Mouse (Mus musculus) kidney, embryonic 16.5 days (tissue): ENCODE data around the gene Foxn3. TPM values are rescaled to one million over a fixed set of nuclear protein-coding genes. Genes with fewer than 3 reads are reported as not detected.

Experiments used
- ATAC-seq: fragments of 200-750 bp; cut with Nextera tagmentation; 2 replicates; pipeline ENCODE4 v1.8.0; 2017; ENCODE audit warnings: moderate TSS enrichment; ENCODE audit not compliant: low FRiP score, low TSS enrichment
- H3K27ac ChIP-seq: fragments of 300-500 bp; sonication (generic); 2 replicates; pipeline ENCODE4 v1.5.1; 2014; ENCODE audit warnings: low read length
- H3K27me3 ChIP-seq: fragments of 300-500 bp; sonication (generic); 2 replicates; pipeline ENCODE4 v1.6.1; 2014; ENCODE audit warnings: low read length, control low read depth, mixed read lengths; ENCODE audit not compliant: insufficient read depth
- H3K36me3 ChIP-seq: fragments of 300-500 bp; sonication (generic); 2 replicates; pipeline ENCODE4 v1.6.1; 2014; ENCODE audit warnings: low read length, control low read depth, mixed read lengths; ENCODE audit not compliant: insufficient read depth
- H3K4me1 ChIP-seq: fragments of 300-500 bp; sonication (generic); 2 replicates; pipeline ENCODE4 v1.6.1; 2014; ENCODE audit warnings: low read length, control low read depth, mixed read lengths; ENCODE audit not compliant: insufficient read depth
- H3K4me2 ChIP-seq: fragments of 300-500 bp; sonication (generic); replicated peaks from 2 replicates; pipeline ENCODE4 v1.6.1; 2014; ENCODE audit warnings: low read depth, low read length
- H3K4me3 ChIP-seq: fragments of 300-500 bp; sonication (generic); 2 replicates; pipeline ENCODE4 v1.5.1; 2014; ENCODE audit warnings: mild to moderate bottlenecking, low read length
- H3K9ac ChIP-seq: fragments of 300-500 bp; sonication (generic); replicated peaks from 2 replicates; pipeline ENCODE4 v1.6.1; 2014; ENCODE audit warnings: low read length
- H3K9me3 ChIP-seq: fragments of 300-500 bp; sonication (generic); 2 replicates; pipeline ENCODE4 v1.6.1; 2016; ENCODE audit warnings: low read length, control low read depth
- WGBS: fragments of 180-500 bp; shearing (Covaris S2); extraction: QIAGEN DNeasy Blood & Tissue Kit; methylation state at CpG from one replicate; pipeline ENCODE4 v1.1.7; 2014; 5-methylcytosine and 5-hydroxymethylcytosine counted together
- polyA plus RNA-seq: library from polyadenylated mRNA; unstranded; fragments of >200 nt; fragmentation: Nextera tagmentation; extraction: Ambion mirVana; gene quantifications from 2 replicates; pipeline ENCODE4 v1.2.1, GENCODE M21; 2015

The Foxn3 gene
- polyA plus RNA-seq, 1 experiment from 2014 or later: 54.0 TPM

GRCm38 (mm10) chr12:99260171-99260570 is 303.2 kb downstream of the Foxn3 start:
- Histone ChIP-seq H3K27ac (peak overlapping the region; percentile 45; the same call in 1 of the 2 replicates), H3K9ac (no peak overlapping the region), H3K36me3 (no peaks in the 10 kb centered on the region), H3K9me3 (no peaks in the 10 kb centered on the region), H3K4me1 (peaks cover 31% of the 10 kb centered on the region), H3K4me2 (no peak overlapping the region), H3K4me3 (no peak overlapping the region), H3K27me3 (no peaks in the 10 kb centered on the region)
- WGBS: 37% methylated on average over 10 of the region's 10 CpGs
- ATAC-seq: no peak

- H3K9ac ChIP-seq: no peak overlapping the region
- H3K27ac ChIP-seq: no peak overlapping the region
- no peak overlapping the region for H3K4me2 ChIP-seq
- WGBS: 59% methylated on average over 5 of the region's 5 CpGs
- H3K27me3 ChIP-seq: no peaks in the 10 kb centered on the region
- no peak for ATAC-seq
- H3K9me3 ChIP-seq: no peaks in the 10 kb centered on the region
- H3K4me1 ChIP-seq: peaks cover 30% of the 10 kb centered on the region
- no peak overlapping the region for H3K4me3 ChIP-seq
- no peaks in the 10 kb centered on the region for H3K36me3 ChIP-seq
These were observed 305.8 kb downstream of the Foxn3 start for GRCm38 (mm10) chr12:99257570-99257969.

GRCm38 (mm10) chr12:99256997-99257396 is 306.4 kb downstream of the Foxn3 start:
- no peak for ATAC-seq
- peaks cover 27% of the 10 kb centered on the region for H3K4me1 ChIP-seq

GRCm38 (mm10) chr12:99256463-99256862 is 306.9 kb downstream of the Foxn3 start:
- no peak for ATAC-seq
- Histone ChIP-seq H3K4me2 (no peak overlapping the region), H3K36me3 (no peaks in the 10 kb centered on the region), H3K27me3 (no peaks in the 10 kb centered on the region), H3K4me3 (no peak overlapping the region), H3K9me3 (no peaks in the 10 kb centered on the region), H3K27ac (no peak overlapping the region), H3K4me1 (peaks cover 27% of the 10 kb centered on the region), H3K9ac (no peak overlapping the region)
- WGBS: 93% methylated on average over 5 of the region's 5 CpGs

More at GRCm38 (mm10) chr12:99256997-99257396, 306.4 kb downstream of the Foxn3 start:
- WGBS: 88% methylated on average over 8 of the region's 8 CpGs
- Histone ChIP-seq H3K4me2 (no peak overlapping the region), H3K27ac (no peak overlapping the region), H3K36me3 (no peaks in the 10 kb centered on the region), H3K9me3 (no peaks in the 10 kb centered on the region), H3K27me3 (no peaks in the 10 kb centered on the region), H3K9ac (no peak overlapping the region), H3K4me3 (no peak overlapping the region)

DNA sequence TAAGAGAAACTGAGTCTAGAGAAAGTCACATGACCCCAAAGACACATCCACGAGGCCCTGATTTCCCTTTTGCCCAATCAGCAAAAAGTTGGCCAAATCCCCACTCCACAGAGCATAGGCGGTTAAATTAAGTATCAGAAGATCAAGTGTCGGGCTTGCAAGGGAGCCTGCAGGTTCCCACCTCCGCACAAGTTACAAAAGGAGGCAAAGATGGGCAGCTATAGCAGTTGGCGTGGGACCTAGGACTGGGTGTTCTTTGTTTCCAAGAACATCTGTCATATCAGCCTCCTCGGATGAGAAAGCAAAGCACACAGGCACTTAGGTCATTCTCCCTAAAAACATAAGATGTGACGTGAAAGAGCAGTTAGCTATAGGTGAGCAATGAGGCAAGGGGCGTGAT is 308.9 kb downstream of the Foxn3 start:
- Histone ChIP-seq H3K4me2 (no peak overlapping the region), H3K4me1 (peaks cover 11% of the 10 kb centered on the region), H3K27me3 (no peaks in the 10 kb centered on the region), H3K27ac (no peak overlapping the region), H3K9me3 (no peaks in the 10 kb centered on the region), H3K4me3 (no peak overlapping the region), H3K36me3 (no peaks in the 10 kb centered on the region), H3K9ac (no peak overlapping the region)
- WGBS: 79% methylated on average over 8 of the region's 8 CpGs
- ATAC-seq: no peak

GRCm38 (mm10) chr12:99253562-99253961 is 309.8 kb downstream of the Foxn3 start:
- Histone ChIP-seq H3K36me3 (no peaks in the 10 kb centered on the region), H3K27ac (no peak overlapping the region), H3K9me3 (no peaks in the 10 kb centered on the region), H3K4me1 (peaks cover 9% of the 10 kb centered on the region; the same call in 1 of the 2 replicates), H3K4me2 (no peak overlapping the region), H3K4me3 (no peak overlapping the region), H3K27me3 (no peaks in the 10 kb centered on the region), H3K9ac (no peak overlapping the region)
- WGBS: 87% methylated on average over 10 of the region's 10 CpGs
- no peak for ATAC-seq

DNA sequence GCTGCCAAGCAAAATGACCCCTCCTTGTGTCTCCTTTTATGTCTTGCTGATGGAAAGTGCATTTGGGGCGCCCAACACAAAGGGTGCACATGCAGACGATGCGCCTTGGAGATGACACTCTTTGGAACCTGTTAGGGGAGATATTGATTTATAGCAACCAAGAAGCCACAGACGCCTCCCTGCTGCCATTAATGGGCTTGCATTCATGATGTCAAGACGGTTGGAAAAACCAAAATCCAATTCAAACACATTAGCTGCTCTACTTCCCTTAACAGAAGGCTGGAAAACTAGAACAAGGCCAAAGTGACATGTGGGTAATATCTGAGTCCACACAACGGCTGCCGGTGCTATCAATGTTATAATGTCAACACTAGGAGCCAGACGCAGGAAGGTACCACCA is 314.8 kb downstream of the Foxn3 start:
- H3K4me2 ChIP-seq: no peak overlapping the region
- H3K27ac ChIP-seq: no peak overlapping the region
- H3K4me3 ChIP-seq: no peak overlapping the region
- 86% methylated on average over 8 of the region's 8 CpGs for WGBS
- no peak for ATAC-seq
- no peak overlapping the region for H3K9ac ChIP-seq
- no peaks in the 10 kb centered on the region for H3K36me3 ChIP-seq
- peaks cover 10% of the 10 kb centered on the region for H3K4me1 ChIP-seq
- no peaks in the 10 kb centered on the region for H3K9me3 ChIP-seq
- no peaks in the 10 kb centered on the region for H3K27me3 ChIP-seq

- H3K4me2 ChIP-seq: no peak overlapping the region
- H3K27ac ChIP-seq: no peak overlapping the region
- no peaks in the 10 kb centered on the region for H3K36me3 ChIP-seq
- H3K9ac ChIP-seq: no peak overlapping the region
- 64% methylated on average over 6 of the region's 6 CpGs for WGBS
- H3K9me3 ChIP-seq: no peaks in the 10 kb centered on the region
- no peaks in the 10 kb centered on the region for H3K27me3 ChIP-seq
- H3K4me3 ChIP-seq: no peak overlapping the region
- ATAC-seq: no peak
- H3K4me1 ChIP-seq: peaks cover 10% of the 10 kb centered on the region
These were observed 315.4 kb downstream of the Foxn3 start for GRCm38 (mm10) chr12:99247939-99248338.

DNA sequence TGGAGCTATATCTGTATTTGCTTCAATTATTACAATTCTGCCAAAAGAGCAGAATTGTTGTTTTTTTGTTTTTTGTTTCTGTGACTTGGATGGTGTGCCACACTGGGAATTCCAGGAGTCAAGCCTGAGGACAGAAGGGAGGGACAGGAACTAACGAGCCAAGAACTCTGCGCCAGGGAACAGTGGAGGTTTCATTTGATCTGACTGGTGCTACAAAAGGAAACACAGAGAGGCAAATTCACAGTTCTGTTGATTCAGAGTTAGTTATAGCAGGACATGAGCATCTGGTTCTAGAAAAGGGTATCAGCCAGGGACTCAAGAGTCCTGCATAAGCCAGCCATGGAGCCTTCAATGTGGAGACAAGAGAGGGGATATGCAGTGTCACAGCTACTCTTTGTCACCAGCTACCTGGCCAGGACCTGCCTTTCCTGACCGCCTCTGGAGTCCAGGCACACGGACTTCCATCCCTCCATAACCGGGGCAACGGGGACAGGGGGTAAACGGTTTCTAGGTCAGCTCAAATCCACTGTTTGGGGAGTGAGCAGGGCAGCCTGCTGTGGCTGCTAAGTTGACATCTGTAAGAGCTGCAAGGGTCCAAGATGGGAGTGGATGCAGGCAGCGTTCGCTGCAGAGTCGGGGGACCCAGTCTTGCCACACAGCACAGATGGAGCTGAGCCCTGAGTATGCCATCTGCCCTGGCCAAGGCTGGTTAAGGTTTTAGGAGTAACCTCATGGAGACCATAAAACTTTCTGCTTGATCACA is 316.2 kb downstream of the Foxn3 start:
- ATAC-seq: no peak
- H3K36me3 ChIP-seq: no peaks in the 10 kb centered on the region
- H3K27ac ChIP-seq: no peak overlapping the region
- H3K9me3 ChIP-seq: no peaks in the 10 kb centered on the region
- no peak overlapping the region for H3K4me3 ChIP-seq
- no peaks in the 10 kb centered on the region for H3K27me3 ChIP-seq
- H3K4me2 ChIP-seq: no peak overlapping the region
- H3K4me1 ChIP-seq: peaks cover 10% of the 10 kb centered on the region
- H3K9ac ChIP-seq: no peak overlapping the region
- WGBS: 70% methylated on average over 10 of the region's 10 CpGs

DNA sequence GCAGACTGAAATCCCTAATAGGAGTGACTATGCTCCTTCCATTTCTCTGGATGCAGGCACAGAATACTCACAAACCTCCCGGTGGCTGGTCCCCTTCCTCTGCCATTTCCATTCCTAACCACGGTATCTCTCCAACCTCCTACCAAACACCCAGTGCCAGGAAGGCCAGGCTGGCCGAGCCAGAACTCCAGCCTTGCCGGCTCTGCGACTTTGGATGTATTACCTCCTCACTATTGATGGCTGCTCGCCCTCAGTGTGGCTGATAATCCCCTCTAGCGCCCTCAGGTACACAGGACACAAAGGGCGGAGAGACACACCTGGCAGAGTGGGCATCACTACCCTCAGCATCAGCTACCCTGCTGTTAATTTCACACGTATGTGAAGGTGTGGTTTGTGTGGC is 318.7 kb downstream of the Foxn3 start:
- H3K9me3 ChIP-seq: no peaks in the 10 kb centered on the region
- no peak overlapping the region for H3K4me3 ChIP-seq
- ATAC-seq: no peak
- no peaks in the 10 kb centered on the region for H3K27me3 ChIP-seq
- no peak overlapping the region for H3K27ac ChIP-seq
- 88% methylated on average over 9 of the region's 9 CpGs for WGBS
- H3K4me2 ChIP-seq: no peak overlapping the region
- H3K4me1 ChIP-seq: peaks cover 10% of the 10 kb centered on the region
- no peak overlapping the region for H3K9ac ChIP-seq
- no peaks in the 10 kb centered on the region for H3K36me3 ChIP-seq
